Mouse (Mus musculus) spleen, adult 2 months (tissue): ENCODE results near the gene Thada.

Experiments
- CTCF ChIP-seq: fragments of 200-500 bp; IDR thresholded peaks from 2 replicates; pipeline ENCODE4 v1.5.1; 2011; ENCODE audit warnings: mild to moderate bottlenecking, inconsistent platforms; ENCODE audit not compliant: insufficient read depth, insufficient read length, insufficient replicate concordance; ENCODE audit errors: extremely low read depth
- POLR2A ChIP-seq: fragments of 200-500 bp; IDR thresholded peaks from 2 replicates; pipeline ENCODE4 v1.6.1; 2011; ENCODE audit warnings: low read depth, low read length, inconsistent platforms

- TF ChIP-seq POLR2A (no peak), CTCF (no peak)
These were observed 123.6 kb downstream of the Thada start for GRCm38 (mm10) chr17:84342299-84342817.
